Mouse (Mus musculus): Measurements from ENCODE around the gene 1700001P01Rik. TPM values are rescaled to one million over a fixed set of nuclear protein-coding genes. Genes with fewer than 3 reads are reported as not detected.

1700001P01Rik gene
- total and polyA plus RNA-seq, 2 experiments from 2014 or later: not detected

GRCm38 (mm10) chr11:97782564-97782895 lies 6.8 kb upstream of the 1700001P01Rik start:
- H3K4me1 ChIP-seq (ENCODE audit: insufficient read depth, low read length): no peaks in the 10 kb centered on the region; the same call in 1 of the 2 replicates
- peak overlapping the region; percentile 94 for H3K27ac ChIP-seq (ENCODE audit: low read depth, low read length)
- peak overlapping the region; percentile 76 for H3K4me3 ChIP-seq (ENCODE audit: low read depth, low read length)
- H3K27me3 ChIP-seq (ENCODE audit: insufficient read depth, low read length): no peaks in the 10 kb centered on the region
- WGBS: under 1% methylated on average over 10 of the region's 10 CpGs
- TF ChIP-seq CTCF (IDR thresholded peaks at IDR 0.05): no peak
- DNase-seq (ENCODE audit: low spot score) (no peak), ATAC-seq (ENCODE audit: low FRiP score) (no peak)
- peak overlapping the region; percentile 58 for H3K9ac ChIP-seq (replicated peaks; ENCODE audit: low read length, poor library complexity, severe bottlenecking)
- H3K36me3 ChIP-seq (ENCODE audit: insufficient read depth, low read length): peaks cover 17% of the 10 kb centered on the region
- H3K4me2 ChIP-seq (ENCODE audit: low read depth, low read length, poor library complexity, severe bottlenecking): peak overlapping the region; percentile 61
- no peaks in the 10 kb centered on the region for H3K9me3 ChIP-seq (ENCODE audit: low read length)

- WGBS: under 1% methylated on average over 67 of the region's 67 CpGs
- ATAC-seq (ENCODE audit: low FRiP score) (peak; percentile 92), DNase-seq (ENCODE audit: low spot score) (peak; percentile 99)
- TF ChIP-seq CTCF (IDR thresholded peaks at IDR 0.05): no peak
- peak within 1 kb of the TSS; percentile 76 for H3K4me3 ChIP-seq (ENCODE audit: low read depth, low read length)
- no peaks in the 10 kb centered on the region for H3K27me3 ChIP-seq (ENCODE audit: insufficient read depth, low read length)
- no peaks in the 10 kb centered on the region for H3K9me3 ChIP-seq (ENCODE audit: low read length)
- peak within 1 kb of the TSS; percentile 66 for H3K4me2 ChIP-seq (ENCODE audit: low read depth, low read length, poor library complexity, severe bottlenecking)
- peaks cover 22% of the 10 kb centered on the region for H3K36me3 ChIP-seq (ENCODE audit: insufficient read depth, low read length)
- H3K4me1 ChIP-seq (ENCODE audit: insufficient read depth, low read length): no peaks in the 10 kb centered on the region; the same call in 1 of the 2 replicates
- H3K9ac ChIP-seq (replicated peaks; ENCODE audit: low read length, poor library complexity, severe bottlenecking): peak within 1 kb of the TSS; percentile 94
- H3K27ac ChIP-seq (ENCODE audit: low read depth, low read length): peak within 1 kb of the TSS; percentile 94
These were observed 6.3 kb upstream of the 1700001P01Rik start, which contains the start of gene Rpl23 for GRCm38 (mm10) chr11:97781832-97782563. Rpl23 (minus strand) TSS chr11:97782437.

GRCm38 (mm10) chr11:97781478-97781831 lies 5.7 kb upstream of the 1700001P01Rik start:
- no peaks in the 10 kb centered on the region for H3K9me3 ChIP-seq (ENCODE audit: low read length)
- TF ChIP-seq CTCF (IDR thresholded peaks at IDR 0.05): no peak
- H3K4me3 ChIP-seq (ENCODE audit: low read depth, low read length): peak overlapping the region; percentile 76
- H3K27ac ChIP-seq (ENCODE audit: low read depth, low read length): peak overlapping the region; percentile 94
- 3% methylated on average over 11 of the region's 11 CpGs for WGBS
- peak overlapping the region; percentile 66 for H3K4me2 ChIP-seq (ENCODE audit: low read depth, low read length, poor library complexity, severe bottlenecking)
- peak overlapping the region; percentile 94 for H3K9ac ChIP-seq (replicated peaks; ENCODE audit: low read length, poor library complexity, severe bottlenecking)
- peaks cover 22% of the 10 kb centered on the region for H3K36me3 ChIP-seq (ENCODE audit: insufficient read depth, low read length)
- no peaks in the 10 kb centered on the region; the same call in 1 of the 2 replicates for H3K4me1 ChIP-seq (ENCODE audit: insufficient read depth, low read length)
- no peak for DNase-seq (ENCODE audit: low spot score)
- no peak for ATAC-seq (ENCODE audit: low FRiP score)
- no peaks in the 10 kb centered on the region for H3K27me3 ChIP-seq (ENCODE audit: insufficient read depth, low read length)

- 86% methylated on average over 2 of the region's 2 CpGs for WGBS
- no peak for TF ChIP-seq CTCF (IDR thresholded peaks at IDR 0.05)
- H3K4me1 ChIP-seq (ENCODE audit: insufficient read depth, low read length): no peaks in the 10 kb centered on the region; the same call in 1 of the 2 replicates
- peaks cover 25% of the 10 kb centered on the region for H3K36me3 ChIP-seq (ENCODE audit: insufficient read depth, low read length)
- DNase-seq (ENCODE audit: low spot score) (no peak), ATAC-seq (ENCODE audit: low FRiP score) (no peak)
- H3K9ac ChIP-seq (replicated peaks; ENCODE audit: low read length, poor library complexity, severe bottlenecking): peak overlapping the region; percentile 24; the same call in 1 of the 2 replicates
- no peaks in the 10 kb centered on the region for H3K27me3 ChIP-seq (ENCODE audit: insufficient read depth, low read length)
- no peaks in the 10 kb centered on the region for H3K9me3 ChIP-seq (ENCODE audit: low read length)
- H3K4me3 ChIP-seq (ENCODE audit: low read depth, low read length): peak overlapping the region; percentile 76; the same call in 1 of the 2 replicates
- 0 out of 2 replicates have a peak overlapping the region, but pooled peaks have one; percentile 66 for H3K4me2 ChIP-seq (ENCODE audit: low read depth, low read length, poor library complexity, severe bottlenecking)
- no peak overlapping the region for H3K27ac ChIP-seq (ENCODE audit: low read depth, low read length)
These were observed 4.4 kb upstream of the 1700001P01Rik start for GRCm38 (mm10) chr11:97779968-97780701.

- H3K9ac ChIP-seq (replicated peaks; ENCODE audit: low read length, poor library complexity, severe bottlenecking): no peak overlapping the region
- H3K4me2 ChIP-seq (ENCODE audit: low read depth, low read length, poor library complexity, severe bottlenecking): no peak overlapping the region
- 97% methylated on average over 1 of the region's 1 CpGs for WGBS
- H3K9me3 ChIP-seq (ENCODE audit: low read length): no peaks in the 10 kb centered on the region
- H3K4me3 ChIP-seq (ENCODE audit: low read depth, low read length): no peak overlapping the region
- peaks cover 26% of the 10 kb centered on the region for H3K36me3 ChIP-seq (ENCODE audit: insufficient read depth, low read length)
- no peak for ATAC-seq (ENCODE audit: low FRiP score)
- TF ChIP-seq CTCF (IDR thresholded peaks at IDR 0.05): no peak
- no peak overlapping the region for H3K27ac ChIP-seq (ENCODE audit: low read depth, low read length)
- no peak for DNase-seq (ENCODE audit: low spot score)
- no peaks in the 10 kb centered on the region for H3K27me3 ChIP-seq (ENCODE audit: insufficient read depth, low read length)
- no peaks in the 10 kb centered on the region; the same call in 1 of the 2 replicates for H3K4me1 ChIP-seq (ENCODE audit: insufficient read depth, low read length)
These were observed 3.2 kb upstream of the 1700001P01Rik start for GRCm38 (mm10) chr11:97778918-97779317.

- Histone ChIP-seq H3K4me3 (ENCODE audit: low read depth, low read length) (no peak overlapping the region), H3K9me3 (ENCODE audit: low read length) (no peaks in the 10 kb centered on the region), H3K4me2 (ENCODE audit: low read depth, low read length, poor library complexity, severe bottlenecking) (no peak overlapping the region), H3K27ac (ENCODE audit: low read depth, low read length) (no peak overlapping the region), H3K27me3 (ENCODE audit: insufficient read depth, low read length) (no peaks in the 10 kb centered on the region), H3K36me3 (ENCODE audit: insufficient read depth, low read length) (peaks cover 26% of the 10 kb centered on the region), H3K4me1 (ENCODE audit: insufficient read depth, low read length) (no peaks in the 10 kb centered on the region; the same call in 1 of the 2 replicates), H3K9ac (replicated peaks; ENCODE audit: low read length, poor library complexity, severe bottlenecking) (no peak overlapping the region)
- ATAC-seq (ENCODE audit: low FRiP score): no peak; the same call in 1 of the 2 replicates
- peak; percentile 33 for DNase-seq (ENCODE audit: low spot score)
- TF ChIP-seq CTCF (IDR thresholded peaks at IDR 0.05): peak; percentile 64
- WGBS: 50% methylated on average over 2 of the region's 2 CpGs
These were observed 1.4 kb upstream of the 1700001P01Rik start for GRCm38 (mm10) chr11:97777129-97777529.
